Mouse (Mus musculus) MEL (cell line): Measurements from ENCODE around the gene Gm37240.

Source experiments
- CTCF ChIP-seq, 3 experiments: IDR thresholded peaks in 2 of 3; conservative IDR thresholded peaks in 1 of 3; 2 replicates each; pipeline ENCODE4 v1.5.1; 2011 to 2012; ENCODE audit warnings: low read length in 3 of 3, low read depth in 2 of 3, mild to moderate bottlenecking in 2 of 3, improper control_type of control experiment in 1 of 3, inconsistent platforms in 1 of 3, mixed read lengths in 1 of 3, moderate library complexity in 1 of 3; ENCODE audit not compliant: control insufficient read depth in 1 of 3, insufficient read depth in 1 of 3, poor library complexity in 1 of 3, severe bottlenecking in 1 of 3
- HCFC1 ChIP-seq: IDR thresholded peaks from 2 replicates; pipeline ENCODE4 v1.6.1; 2012; ENCODE audit warnings: low read depth, mild to moderate bottlenecking, inconsistent platforms, low read length, improper control_type of control experiment, moderate library complexity
- POLR2A ChIP-seq, 2 experiments: IDR thresholded peaks; 2 replicates each; pipeline ENCODE4 v1.6.1; 2011 to 2012; ENCODE audit warnings: low read length in 2 of 2, mild to moderate bottlenecking in 2 of 2, control low read depth in 1 of 2, improper control_type of control experiment in 1 of 2, low read depth in 1 of 2, moderate library complexity in 1 of 2; ENCODE audit not compliant: control insufficient read depth in 1 of 2, insufficient read depth in 1 of 2, poor library complexity in 1 of 2
- RCOR1 ChIP-seq: IDR thresholded peaks from 2 replicates; pipeline ENCODE4 v1.6.1; 2012; ENCODE audit warnings: low read depth, mild to moderate bottlenecking, inconsistent platforms, low read length, improper control_type of control experiment
- ZNF384 ChIP-seq: IDR thresholded peaks from 2 replicates; pipeline ENCODE4 v1.6.1; 2012; ENCODE audit warnings: low read depth, mild to moderate bottlenecking, inconsistent platforms, low read length, improper control_type of control experiment

DNA sequence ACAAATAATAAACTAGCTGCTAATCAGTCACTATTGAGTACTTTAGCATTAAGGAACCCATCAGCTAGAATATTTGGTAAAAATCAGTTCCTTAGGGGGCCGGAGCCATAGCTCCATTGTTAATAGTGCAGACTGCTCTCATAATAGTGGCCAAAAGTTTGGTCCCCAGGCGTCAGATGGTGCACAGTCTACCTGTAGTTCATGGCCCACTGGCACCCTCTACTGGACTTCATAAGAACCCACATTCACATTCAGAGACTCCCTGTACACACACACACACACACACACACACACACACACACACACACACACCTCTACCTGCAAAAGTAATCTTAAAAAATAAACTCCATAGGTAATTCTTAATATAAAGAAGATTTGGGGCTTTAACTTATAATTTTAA lies 959.4 kb downstream of the Gm37240 start:
- no peak for TF ChIP-seq ZNF384
- no peak for TF ChIP-seq POLR2A (IDR thresholded peaks at IDR 0.05; ENCODE audit: control insufficient read depth in 1 of 2, insufficient read depth in 1 of 2, low read depth in 1 of 2, low read length in 2 of 2, poor library complexity in 1 of 2)
- peak in 2 of 3 experiments; percentile 31 to 37; a peak in 4 of 6 replicates for TF ChIP-seq CTCF (IDR thresholded peaks at IDR 0.05 in 2 of 3, conservative IDR thresholded peaks at IDR 0.05 in 1 of 3; ENCODE audit: control insufficient read depth in 1 of 3, insufficient read depth in 1 of 3, low read depth in 2 of 3, low read length in 3 of 3, poor library complexity in 1 of 3, severe bottlenecking in 1 of 3)
- TF ChIP-seq HCFC1: no peak
- TF ChIP-seq RCOR1: no peak
